Mouse (Mus musculus): ENCODE results near the gene Abcc2.
A peak's percentile ranks its signal among the peaks of the same experiment; 100 is the strongest.

Gene Abcc2

GRCm38 (mm10) chr19:43857347-43857746, 75.4 kb downstream of the Abcc2 start:
- no peak for DNase-seq

DNA sequence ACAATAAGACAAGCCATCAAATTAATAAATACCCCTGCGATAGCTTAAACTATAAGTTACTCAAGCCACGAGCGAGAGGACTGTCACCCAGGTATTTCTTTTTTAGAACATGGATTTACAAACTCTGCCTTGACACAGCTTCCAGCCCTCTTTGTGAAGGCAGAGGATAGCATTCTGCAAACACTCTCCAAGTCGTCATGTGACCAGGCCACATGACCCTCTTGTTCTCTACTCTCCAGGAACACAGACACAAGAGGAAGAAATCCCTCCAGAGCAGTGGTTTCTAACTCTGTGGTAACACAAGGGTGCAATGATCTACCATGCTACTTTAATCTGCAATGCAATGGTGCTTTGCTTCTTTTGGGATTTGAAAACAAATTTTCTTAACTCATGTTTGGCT, 88.4 kb downstream of the Abcc2 start:
- no peak for DNase-seq

- DNase-seq = no peak
Observed at GRCm38 (mm10) chr19:43874351-43874750, 92.4 kb downstream of the Abcc2 start.

DNA sequence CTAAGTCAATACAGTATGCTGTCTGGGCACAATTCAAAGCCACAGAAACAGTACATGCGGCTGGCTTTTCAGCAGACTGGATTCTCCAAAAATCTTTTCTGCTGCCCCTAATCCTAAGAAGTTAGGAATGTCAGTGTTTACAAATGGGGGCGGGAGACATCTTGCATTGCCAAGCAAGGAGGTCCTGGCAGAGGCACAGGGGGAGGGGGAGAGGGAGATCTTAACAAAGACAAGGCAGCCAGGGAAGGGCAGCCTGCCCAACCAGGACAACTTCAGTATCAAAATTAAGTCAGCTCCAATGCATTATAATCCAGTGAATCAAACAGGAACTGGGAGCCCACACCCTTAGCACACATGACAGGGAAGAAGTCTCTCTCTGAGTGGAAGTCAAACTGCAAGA, 94.0 kb downstream of the Abcc2 start:
- DNase-seq = peak; percentile 71 to 83

DNA sequence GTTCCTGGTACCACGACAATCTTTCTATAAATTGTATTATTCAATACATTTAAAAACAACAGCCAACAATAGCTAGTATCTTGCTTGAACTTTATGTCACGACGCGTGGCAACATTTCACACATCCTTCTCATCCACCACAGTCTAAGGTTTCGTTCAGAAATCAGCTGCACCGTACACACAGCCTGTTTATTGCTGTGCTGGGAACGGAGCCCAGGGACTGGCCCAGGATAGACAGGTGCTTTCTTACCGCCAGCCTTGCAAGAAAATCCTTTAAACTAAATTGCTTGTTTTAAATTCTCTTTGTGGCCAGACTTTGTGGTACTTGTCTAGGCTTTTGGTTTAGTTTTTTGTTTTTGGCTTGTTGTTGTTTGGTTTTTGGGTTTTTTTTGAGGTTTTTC, 95.4 kb downstream of the Abcc2 start:
- DNase-seq = no peak

GRCm38 (mm10) chr19:43878111-43879092, 96.4 kb downstream of the Abcc2 start:
- DNase-seq = no peak

GRCm38 (mm10) chr19:43879401-43880212, 97.6 kb downstream of the Abcc2 start:
- peak; percentile 86 to 92 for DNase-seq

GRCm38 (mm10) chr19:43880420-43880819, 98.4 kb downstream of the Abcc2 start:
- DNase-seq = no peak

DNA sequence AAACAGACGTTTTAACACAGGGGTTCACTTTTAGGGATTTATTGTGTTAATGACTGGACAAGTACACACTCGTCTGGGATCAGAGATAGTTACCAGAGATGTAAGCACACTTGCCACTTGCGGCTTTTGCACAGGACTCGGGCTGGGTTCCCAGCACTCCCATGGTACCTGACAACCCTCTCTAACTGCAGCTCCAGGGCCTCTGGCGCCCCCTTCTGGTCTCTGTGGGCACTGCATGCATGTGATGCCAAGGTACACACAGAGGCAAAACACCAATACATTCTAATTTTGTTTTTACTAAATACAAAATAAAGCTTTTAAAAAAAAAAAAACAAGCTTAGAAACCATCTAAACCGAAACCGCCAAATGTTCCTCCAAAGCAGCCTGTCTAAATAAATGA, 99.6 kb downstream of the Abcc2 start:
- DNase-seq = no peak

- DNase-seq = no peak
Observed at GRCm38 (mm10) chr19:43882895-43883573, 101.0 kb downstream of the Abcc2 start.

DNA sequence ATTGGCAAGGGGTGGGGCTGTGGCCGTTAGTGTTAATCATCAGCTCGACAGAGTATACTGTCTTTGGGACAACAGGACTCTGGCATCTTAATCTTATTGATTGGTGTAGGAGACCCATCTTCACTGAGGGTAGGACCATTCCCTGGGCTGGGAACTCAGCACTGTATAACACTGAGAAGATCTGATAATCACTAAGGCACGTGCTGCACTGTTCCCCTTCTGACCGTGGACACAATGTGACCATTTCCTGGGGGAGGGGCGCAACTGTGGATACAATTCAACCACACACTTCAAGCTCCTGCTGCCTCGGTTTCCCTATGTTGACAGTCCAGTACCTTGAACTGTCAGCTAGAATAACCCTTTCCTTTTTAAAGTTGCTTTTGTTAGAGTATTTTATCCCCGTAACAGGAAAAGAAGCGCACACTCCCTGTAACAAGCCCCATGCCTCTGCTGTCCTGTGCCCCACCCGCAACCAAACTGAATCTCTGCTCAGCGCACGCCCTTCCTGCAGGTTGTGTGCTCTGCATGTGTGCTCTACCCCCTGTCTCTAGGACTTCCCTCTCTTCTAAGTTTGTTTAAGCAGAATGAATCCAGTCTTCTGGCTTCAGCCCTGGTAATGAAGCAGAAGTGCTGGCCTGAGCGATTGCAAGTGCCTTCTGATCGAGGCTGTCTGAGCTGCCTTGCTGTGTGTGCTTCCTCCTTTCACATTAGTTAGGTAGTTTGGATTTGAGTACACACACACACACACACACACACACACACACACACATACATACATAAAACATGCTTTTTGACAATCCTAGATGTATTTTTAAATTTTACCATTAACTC, 102.9 kb downstream of the Abcc2 start:
- DNase-seq = no peak

DNA sequence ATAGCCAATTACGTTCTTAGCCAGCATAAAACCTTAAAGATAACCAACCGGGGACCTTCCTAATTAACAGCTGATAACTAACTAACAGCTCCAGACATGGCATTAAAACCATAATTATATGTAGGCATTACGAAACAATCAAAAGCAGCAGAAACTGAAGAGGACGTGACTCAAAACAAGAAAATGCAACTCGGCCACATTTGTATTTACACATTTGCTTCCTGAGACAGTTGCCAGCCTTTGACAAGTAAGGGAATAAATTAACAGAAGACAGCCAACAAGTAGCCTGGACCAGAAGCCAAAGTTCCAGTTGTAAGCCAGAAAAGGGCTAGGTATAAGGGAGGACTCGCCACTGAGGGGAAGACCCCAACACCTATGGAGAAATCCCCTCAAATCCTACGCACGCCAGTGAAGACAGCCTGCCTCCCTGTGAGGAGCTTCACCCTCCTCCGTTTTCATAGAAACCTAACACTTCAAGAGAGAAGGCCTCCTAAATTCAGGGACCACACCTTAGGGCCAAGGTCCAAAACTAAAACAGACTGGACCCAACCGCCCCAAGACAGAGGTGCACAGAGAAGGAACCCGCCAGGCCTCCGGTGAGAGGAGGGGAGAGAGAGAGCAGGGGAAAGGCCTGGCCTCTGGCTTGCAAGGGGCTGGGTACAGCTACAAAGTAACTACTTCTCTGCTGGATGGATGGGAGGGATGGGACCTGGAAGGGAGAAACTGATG, 104.5 kb downstream of the Abcc2 start:
- no peak for DNase-seq

DNA sequence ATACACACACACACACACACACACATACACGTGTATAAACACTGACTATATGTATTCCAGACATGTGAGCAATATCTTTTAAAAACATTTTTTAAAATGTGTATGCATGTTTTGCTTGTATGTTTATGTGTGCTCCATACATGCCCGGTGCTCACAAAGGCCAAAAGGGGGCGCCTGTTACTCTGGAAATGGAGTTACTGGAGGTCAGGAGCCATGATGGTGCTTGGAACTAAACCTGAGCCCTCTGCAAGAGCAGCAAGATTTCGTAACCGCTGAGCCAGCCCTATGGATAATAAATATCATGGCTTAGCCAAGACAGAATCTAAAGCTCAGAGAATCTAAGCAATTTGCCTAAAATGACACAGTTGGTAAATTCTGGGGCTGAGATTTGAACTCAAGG, 105.2 kb downstream of the Abcc2 start:
- no peak for DNase-seq

DNA sequence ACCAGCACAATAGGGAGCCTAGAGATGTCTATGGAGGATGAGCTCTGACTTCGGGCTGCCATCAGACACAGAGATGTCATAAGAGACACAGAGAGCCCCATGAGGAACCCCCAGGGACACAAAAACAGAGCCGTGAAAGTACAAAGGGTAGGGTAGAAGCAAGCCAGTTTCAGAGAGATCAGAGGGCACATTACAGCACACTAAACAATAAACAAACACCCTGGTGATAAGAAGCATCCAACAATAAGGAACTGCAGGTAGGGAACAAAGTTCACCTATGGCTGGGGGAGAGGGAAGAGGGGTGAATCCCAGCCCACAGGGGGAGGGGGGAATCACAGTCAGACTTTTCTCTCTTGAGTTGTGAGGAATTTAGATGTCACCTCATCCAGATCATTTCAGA, 105.7 kb downstream of the Abcc2 start:
- DNase-seq = no peak
